Mouse (Mus musculus) retina, postnatal 1 day (tissue): Measurements from ENCODE around the gene Serpinb9c.
"Not testable (repeated sequence)": the region's sequence is repeated elsewhere in the genome, so short reads cannot be mapped to it uniquely, and the experiment has no call there.

Experiments
- DNase-seq: peaks from one replicate; pipeline ENCODE4 v3.0.0-alpha.2; 2012

Gene Serpinb9c

DNA sequence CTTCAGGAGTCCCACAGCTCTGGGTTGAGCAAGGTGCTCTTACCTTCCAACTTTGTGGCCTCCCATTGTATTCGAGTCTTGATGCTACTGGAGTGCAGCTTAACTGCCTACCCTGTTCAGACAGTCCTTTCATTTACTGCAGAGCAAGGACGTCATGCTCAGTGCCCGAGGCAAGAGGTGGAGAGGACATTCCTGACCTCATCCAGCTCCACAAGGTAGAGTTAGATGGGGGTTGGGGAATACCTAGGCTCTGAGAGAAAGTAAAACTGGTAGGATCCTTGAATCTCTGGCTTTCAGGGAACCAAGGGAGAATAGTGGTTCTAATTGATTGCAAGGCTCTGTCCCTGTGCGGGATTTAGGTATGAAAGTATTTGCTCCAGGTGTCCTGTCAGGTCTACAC lies at the start of gene Serpinb9c:
Gene Serpinb9c, minus strand, starts transcription at position 101 of the 400 bp plus-strand sequence.
- DNase-seq: no peak

DNA sequence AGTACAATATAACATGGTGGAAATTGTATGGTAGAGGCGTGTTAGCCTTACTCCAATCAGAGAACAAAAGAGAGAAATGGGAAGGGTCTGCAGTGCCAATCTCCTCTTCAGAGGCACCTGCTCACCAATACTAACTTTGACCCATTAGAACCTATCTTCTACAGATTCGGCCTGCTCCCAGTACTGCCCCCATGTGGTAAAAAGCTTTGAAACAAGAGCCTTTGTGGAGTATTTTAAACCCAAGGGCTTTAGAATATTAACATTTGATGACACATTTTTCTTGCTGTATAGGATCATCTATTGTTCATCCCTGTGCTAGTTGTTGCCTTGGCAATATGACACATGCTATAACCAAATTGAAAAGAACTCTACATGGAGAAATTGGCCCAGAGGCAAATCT lies 40.2 kb upstream of the Serpinb9c start:
- no peak for DNase-seq

GRCm38 (mm10) chr13:33192659-33193058 lies 33.1 kb upstream of the Serpinb9c start, which contains the start of gene Serpinb9d:
Serpinb9d (plus strand) TSS chr13:33192959.
- DNase-seq: no peak

DNA sequence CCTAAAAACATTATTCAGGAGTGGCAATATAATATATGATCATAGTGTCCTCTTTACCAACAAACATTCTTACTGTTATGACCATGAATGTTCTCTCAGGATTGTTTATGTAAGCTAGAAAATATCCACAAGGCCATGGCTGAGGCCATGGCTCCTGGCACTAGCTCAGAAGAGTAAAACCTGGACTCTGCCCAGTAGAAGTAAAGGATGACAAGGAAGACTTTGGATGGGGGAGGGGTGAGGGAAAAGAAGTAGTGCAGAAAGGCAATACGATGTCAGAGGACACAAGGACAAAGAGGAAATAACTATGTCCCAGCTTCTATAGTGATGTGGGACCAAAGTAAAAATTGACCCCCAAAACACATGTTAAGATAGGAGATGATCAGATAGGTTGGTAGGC lies 30.9 kb upstream of the Serpinb9c start:
- not testable (repeated sequence) for DNase-seq

GRCm38 (mm10) chr13:33141435-33141834 lies 18.1 kb downstream of the Serpinb9c start:
- DNase-seq: no peak

GRCm38 (mm10) chr13:33137717-33138116 lies 21.8 kb downstream of the Serpinb9c start:
- no peak for DNase-seq

- DNase-seq: no peak
These were observed 46.5 kb downstream of the Serpinb9c start for GRCm38 (mm10) chr13:33113054-33113453.

GRCm38 (mm10) chr13:33105626-33106025 lies 53.9 kb downstream of the Serpinb9c start:
- DNase-seq: no peak
